Mouse (Mus musculus): ENCODE data around the gene Cypt1. TPM values are rescaled to one million over a fixed set of nuclear protein-coding genes. Genes with fewer than 3 reads are reported as not detected.

Gene Cypt1
- not detected in 2 replicates for polyA plus RNA-seq (2012; rRNA removed)

DNA sequence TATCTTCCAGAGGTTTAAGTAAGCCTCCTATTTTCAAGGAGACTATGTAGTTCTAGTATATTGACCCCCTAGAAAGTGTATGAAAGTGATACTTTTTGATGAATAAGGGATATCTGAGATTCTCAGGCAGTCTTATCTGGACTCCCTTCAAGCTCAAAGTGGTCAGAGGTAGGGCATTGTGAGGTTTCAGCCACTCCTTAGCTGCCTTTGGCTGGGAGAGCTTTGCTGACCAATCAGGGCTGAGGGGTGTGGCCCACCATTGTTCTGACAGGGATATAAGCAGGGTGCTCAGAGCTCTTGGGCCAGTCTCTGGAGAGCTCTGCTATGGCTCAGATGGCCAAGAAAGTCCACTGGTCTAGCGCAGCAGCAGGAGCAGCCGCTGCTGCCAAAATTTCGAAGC lies at the start of gene Cypt1:
Gene Cypt1 (plus strand): TSS at position 301 of the 400 bp plus-strand sequence.

Other genes starting within 250 kb of the Cypt1 start
- gene Maoa, start 96.8 kb downstream of the Cypt1 start, polyA plus RNA-seq (2012; rRNA removed), result 14.6 and 15.3 TPM in 2 replicates